Mouse (Mus musculus) testis, postnatal 10 days (tissue): Measurements from ENCODE around the gene Phlda2.
A peak's percentile ranks its signal among the peaks of the same experiment; 100 is the strongest.
"Not testable (repeated sequence)": the region's sequence is repeated elsewhere in the genome, so short reads cannot be mapped to it uniquely, and the experiment has no call there.

Experiments used
- DNase-seq: peaks from one replicate; pipeline ENCODE4 v3.0.0; 2021; ENCODE audit warnings: low spot score

Phlda2 gene

GRCm38 (mm10) chr7:143502418-143503200, at the start of gene Phlda2:
Gene Phlda2 (minus strand): TSS chr7:143503150.
- DNase-seq, result peak; percentile 56

GRCm38 (mm10) chr7:143549588-143550220, 46.8 kb upstream of the Phlda2 start:
- no peak for DNase-seq

- DNase-seq, result peak; percentile 96
Measured at GRCm38 (mm10) chr7:143548976-143549457, 46.1 kb upstream of the Phlda2 start, which contains the start of gene Nap1l4. Gene Nap1l4 (minus strand): TSS chr7:143549106.

DNA sequence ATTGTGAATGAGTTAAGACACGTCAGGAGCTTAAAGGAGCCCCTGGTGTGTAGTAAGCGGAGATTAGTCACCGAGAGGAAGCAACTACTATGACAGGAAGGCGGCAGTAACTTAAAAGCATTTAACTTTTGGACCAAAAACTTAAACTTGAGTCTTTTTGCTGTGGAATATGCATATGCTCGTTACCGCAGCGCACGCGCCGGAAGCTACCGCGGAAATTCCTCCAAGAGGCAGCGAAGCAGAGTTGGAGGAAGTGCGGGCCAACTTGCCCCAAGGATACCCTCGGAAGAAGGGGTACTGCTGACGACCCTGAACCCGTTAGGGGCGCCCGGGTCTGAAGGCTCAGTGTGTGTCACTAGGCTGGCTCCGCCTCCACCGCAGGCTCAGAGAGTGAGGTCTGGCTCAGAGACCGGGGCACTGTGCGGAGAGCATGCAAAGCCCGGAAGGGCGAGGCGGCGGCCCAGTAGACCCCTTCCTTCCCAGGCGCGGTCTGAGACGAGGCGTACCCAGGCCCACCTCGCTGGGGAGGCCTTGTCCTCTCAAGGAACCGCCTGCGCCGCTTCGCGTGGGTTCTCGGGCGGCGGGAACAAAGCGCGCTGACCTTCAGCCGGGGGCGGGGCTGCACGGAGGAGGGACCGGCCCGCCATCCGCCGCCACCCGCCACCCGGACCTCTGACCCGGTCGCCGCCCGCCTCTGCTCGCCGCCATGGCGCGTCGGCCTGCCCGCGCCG, 45.4 kb upstream of the Phlda2 start:
- peak; percentile 89 for DNase-seq

DNA sequence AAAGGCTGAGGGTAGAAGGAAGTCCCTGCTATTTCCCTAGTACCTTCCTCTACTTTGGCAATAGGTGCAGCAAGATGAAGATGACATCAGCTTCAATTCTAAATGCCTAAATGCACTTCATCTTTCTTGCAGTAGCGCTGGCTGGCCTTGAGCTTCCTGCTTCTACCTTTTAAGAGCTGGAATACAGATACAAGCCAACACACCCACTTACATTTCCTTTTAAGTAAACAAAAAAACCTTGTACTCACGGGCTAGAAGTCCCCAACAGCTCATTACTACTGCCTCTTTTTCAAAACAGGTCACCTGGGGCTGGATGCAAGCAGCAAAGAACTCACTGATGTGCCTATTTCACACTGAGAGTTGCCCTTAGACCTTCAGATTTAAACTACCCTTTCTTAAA, 43.6 kb upstream of the Phlda2 start:
- DNase-seq, result no peak

GRCm38 (mm10) chr7:143544368-143544767, 41.4 kb upstream of the Phlda2 start:
- peak; percentile 63 for DNase-seq

- DNase-seq, result no peak
Measured at GRCm38 (mm10) chr7:143538671-143539070, 35.7 kb upstream of the Phlda2 start.

DNA sequence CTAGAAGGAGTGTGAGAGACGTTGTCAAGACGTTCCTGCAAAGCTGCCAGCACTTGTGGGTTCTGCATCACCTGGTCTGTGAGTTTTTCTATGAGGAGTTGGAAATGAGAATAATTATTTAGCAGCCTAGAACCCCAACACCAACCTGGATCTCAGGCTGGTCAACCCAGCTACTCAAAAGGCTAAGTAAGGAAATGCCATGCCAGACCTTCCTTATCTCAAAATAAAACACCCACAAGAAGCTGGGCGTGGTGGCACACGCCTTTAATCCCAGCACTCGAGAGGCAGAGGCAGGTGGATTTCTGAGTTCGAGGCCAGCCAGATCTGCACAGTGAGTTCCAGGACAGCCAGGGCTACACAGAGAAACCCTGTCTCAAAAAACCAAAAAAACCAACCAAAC, 35.3 kb upstream of the Phlda2 start:
- not testable (repeated sequence) for DNase-seq

DNA sequence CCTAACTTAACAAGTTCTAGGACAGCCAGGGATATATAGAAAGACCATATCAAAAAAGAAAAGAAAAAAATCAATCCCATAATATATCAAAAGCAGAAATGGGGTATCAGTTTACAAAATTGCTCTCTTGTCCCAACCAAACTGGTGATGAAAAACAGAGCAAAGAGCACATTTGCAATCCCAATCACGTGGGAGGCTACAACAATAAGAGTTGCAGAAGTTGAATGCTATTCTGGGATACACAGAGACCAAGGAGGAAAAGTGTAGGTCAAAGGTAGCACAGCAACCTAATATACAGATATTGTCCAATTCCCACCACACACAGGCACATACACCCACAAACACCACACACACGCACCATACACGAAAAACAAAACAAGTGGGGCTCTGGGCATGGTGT, 33.3 kb upstream of the Phlda2 start:
- DNase-seq, result no peak

DNA sequence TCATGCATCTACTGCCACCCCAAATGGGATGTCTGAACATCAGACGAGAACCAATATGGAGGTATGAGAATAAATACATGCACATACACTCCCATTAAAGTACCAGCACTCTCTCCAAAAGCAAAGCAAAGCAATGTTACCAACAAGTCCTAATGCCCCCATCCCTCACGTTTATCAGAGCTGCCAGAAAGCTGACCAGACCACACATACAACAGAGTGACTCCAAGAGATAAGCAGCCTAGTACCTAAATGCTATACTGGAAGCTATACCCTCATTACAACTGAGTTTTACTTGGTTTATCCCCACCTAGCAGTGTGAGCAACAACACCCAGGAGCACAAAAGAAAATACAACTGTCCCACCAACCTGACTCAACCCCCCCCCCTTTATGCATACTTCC, 30.3 kb upstream of the Phlda2 start:
- no peak for DNase-seq

- DNase-seq, result no peak
Measured at GRCm38 (mm10) chr7:143532410-143532809, 29.5 kb upstream of the Phlda2 start.

DNA sequence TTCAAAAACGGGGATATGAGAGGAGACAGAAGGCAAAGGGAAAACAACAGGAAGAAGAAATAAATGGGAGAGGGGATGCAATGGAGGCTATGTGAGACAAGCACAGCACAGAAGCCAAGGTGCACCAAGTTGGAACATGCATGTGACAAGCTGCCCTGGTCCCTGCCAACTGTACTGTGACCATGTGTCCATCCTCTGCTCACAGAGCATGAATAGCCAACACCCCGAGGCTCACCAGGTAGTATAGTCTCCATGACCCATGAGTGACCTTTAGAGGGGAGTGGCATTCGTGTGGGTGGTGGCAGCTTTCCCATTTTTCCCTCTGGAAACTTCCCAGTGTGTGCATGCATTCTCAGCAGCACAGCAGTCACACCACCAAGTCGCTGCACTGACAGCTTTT, 16.4 kb upstream of the Phlda2 start:
- DNase-seq, result no peak

- DNase-seq, result no peak
Measured at GRCm38 (mm10) chr7:143514416-143514768, 11.4 kb upstream of the Phlda2 start.

DNA sequence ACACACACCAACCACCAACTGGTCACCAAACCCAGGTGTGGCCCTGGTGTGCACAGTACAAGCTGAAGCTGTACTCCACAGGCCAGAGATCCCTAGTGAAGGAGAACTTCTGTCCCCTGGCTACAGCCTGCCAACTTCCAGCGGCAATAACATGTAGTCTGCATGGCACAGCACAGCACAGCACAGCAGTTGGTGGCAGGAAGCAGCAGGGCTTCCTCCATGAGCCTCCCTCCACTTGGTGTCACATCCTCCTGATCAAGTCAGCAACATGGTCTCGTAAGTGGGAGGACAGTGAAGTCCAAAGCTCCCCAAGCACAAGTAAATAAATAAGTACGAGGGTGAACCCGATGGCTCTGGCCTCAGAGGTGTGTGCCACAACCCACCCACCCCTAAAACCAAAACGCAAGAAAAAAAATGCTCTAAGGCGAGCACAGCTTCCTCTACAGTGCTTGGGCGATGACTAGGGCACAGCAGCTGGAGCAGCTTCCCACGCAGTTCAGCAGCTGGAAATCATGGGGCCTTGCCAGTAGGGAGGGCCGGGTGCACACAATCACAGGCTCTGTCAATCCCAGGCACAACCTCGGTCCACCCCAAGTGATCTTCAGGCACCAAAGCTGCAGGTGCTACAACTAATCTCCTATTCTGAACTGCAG, 10.9 kb upstream of the Phlda2 start:
- no peak for DNase-seq

- no peak for DNase-seq
Measured at GRCm38 (mm10) chr7:143511335-143511712, 8.4 kb upstream of the Phlda2 start.

DNA sequence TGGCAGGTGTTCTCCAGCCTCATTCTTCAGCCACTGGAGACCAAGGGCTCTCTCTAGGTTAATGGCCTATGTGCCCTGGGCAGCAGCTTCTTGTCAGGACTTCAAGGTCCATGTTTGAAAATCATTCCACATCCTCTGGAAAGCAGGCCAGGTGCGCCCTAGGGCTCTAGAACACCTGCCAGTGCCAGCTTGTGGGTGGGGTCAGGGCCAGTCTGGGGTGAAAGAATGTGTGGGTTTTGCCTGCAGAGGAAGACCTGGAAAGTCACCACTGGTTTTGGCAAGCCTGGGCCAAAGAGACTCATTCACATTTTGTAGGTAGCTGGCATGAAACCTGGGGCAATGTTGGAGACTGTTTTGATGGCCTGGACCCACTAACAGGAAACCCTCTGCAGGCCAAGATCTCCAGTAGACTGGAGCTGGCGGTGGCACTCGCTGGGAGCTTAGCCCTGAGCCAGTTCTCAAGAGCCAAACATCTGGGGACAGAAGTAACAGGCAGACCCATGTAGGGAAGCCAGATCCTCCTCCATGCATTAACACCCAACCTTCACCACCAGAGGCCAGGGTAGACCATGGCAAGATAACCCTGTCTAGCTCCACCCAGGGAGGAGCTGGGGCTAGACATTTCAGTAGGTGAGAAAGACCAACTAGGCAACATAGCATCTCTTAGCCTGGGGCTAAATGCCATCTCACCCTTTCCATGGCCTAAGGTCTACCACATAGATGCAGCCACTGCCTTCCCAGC, 7.8 kb upstream of the Phlda2 start:
- no peak for DNase-seq

DNA sequence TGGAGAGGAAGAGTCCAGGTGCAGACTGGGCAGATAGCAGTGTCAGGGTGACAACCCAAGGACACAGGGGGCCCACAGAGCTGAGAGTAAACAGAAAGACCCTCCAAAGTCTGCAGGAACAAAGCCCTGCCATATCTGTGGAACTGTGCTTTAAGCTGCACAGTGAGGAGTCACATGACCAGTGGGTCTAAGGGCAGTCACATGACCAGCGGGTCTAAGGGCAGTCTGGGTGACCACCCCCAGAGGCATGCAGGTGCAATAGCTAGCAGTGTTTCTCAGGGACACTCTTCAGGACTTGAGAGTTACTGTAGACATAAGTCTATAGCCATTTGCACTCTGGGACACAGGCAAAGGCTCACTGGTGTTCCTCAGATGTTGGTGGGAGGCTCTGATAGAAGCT, 6.6 kb upstream of the Phlda2 start:
- DNase-seq, result no peak

GRCm38 (mm10) chr7:143506675-143507074, 3.7 kb upstream of the Phlda2 start:
- peak; percentile 70 for DNase-seq

DNA sequence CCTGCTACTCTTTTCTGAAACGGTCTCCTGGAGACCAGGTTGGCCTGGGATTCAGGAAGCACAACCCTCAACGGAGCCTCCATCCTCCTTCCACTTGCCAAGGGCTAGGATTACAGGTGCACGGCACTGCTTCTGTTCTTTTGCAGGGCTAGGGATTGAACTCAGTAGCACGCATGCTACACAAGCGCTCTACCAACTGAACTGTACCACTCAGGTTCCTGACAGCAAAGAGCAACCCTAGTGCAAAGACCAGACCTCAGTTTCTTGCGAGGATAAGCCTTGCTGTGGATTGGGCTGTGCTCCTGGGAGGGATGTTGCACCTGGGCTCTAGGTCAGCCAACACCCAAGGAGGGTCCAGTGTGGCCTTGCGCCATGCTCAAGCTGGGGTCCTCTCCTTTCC, 3.3 kb upstream of the Phlda2 start:
- DNase-seq, result no peak

DNA sequence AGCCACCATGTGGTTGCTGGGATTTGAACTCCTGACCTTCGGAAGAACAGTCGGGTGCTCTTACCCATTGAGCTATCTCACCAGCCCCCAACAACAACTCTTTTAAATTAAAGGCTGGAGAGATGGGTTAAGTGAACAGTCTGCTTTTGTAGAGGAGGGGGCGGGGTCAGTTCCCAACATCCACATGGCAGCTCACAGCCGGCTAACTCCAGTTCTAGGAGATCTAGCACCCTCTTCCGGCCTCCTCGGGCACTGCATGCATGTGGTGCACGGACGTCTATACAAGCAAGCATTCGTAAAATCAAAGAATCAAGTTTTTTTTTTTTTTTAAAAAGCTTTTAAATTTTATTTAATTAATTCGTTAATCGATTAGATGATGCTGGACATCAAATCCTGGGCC, 2.9 kb upstream of the Phlda2 start:
- DNase-seq, result peak; percentile 88

DNA sequence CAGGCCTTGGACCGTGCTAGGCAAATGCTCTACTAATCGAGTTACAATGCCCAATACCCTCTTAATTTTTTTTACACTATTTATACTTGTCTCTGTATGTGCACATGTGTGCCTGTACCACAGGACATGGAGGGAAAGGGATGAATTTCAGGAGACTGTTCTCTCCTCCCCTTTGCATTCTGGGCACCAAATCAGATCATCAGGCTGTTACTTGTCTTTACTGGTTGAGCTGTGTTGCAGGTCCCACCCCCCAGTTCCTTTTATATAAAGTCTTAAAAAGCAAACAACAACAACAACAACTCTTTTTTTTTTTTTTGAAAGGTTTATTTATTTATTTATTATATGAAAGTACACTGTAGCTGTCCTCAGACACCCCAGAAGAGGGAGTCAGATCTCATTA, 2.5 kb upstream of the Phlda2 start:
- no peak for DNase-seq

- no peak for DNase-seq
Measured at GRCm38 (mm10) chr7:143503926-143504325, 976 bp upstream of the Phlda2 start.
